Mouse (Mus musculus): ENCODE results near the gene Atf7.

DNA sequence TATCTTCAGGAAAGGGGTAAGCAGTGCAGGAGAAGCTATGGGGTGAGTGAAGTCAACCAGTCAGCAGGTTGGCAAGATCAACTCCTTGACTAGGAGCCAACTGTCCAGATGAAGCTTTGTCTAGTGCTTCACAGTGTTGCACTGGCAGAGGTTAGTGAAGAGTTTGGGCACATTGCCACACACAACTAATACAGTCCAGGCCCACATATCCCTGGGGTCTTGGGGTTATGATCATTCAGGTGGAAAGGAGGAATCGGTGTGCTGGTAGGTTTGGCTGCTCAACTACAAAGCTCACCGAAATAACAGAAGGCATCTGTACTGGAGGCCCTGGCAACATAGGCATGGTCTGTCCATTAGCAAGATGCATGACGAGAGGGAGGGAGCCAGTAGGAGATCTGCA is 77.8 kb downstream of the Atf7 start:
- no peak for TF ChIP-seq CTCF (IDR thresholded peaks at IDR 0.05; ENCODE audit: extremely low read depth, insufficient read depth, low read length)
- TF ChIP-seq POLR2A (IDR thresholded peaks at IDR 0.05; ENCODE audit: extremely low read depth, insufficient read depth, low read length), result no peak

All from cortical plate, adult 2 months (tissue).